In the genomic region with DNA sequence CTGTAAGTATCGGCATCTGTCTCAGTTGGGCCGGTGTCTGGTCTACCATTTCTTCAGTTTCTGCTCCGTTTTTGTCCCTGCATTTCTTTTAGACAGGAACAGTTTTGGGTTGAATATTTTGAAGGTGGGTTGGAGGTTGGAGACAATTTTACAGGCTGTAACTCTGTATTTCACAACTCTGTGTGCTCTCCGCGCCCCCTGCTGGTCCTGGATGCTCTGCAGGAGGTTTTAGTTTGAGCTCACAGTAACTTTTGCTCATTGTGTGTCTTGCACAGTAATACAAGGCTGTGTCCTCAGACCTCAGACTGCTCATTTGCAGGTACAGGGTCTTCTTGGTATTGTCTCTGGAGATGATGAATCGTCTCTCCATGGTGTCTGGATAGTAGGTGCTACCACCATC, we compare ENCODE assay signal across 9 mouse cellular contexts. TPM values are rescaled to one million over a fixed set of nuclear protein-coding genes. Genes with fewer than 3 reads are reported as not detected.
DNase-seq lines count a peak whose midpoint lies in the region; ATAC-seq and TF ChIP-seq lines count a peak whose summit lies in the region.
"Had no signal": no experiment of that assay in that cellular context is flagged by ENCODE, and none has a peak within 500 bp of the region (broad histone marks: within the 10 kb centered on the region; RNA-seq: fewer than 3 reads in every experiment).

No protein-coding gene starts in this region.

- 52% methylated on average over 6 of the region's 6 CpGs for WGBS in heart, adult 2 months
- WGBS in heart, embryonic 10.5 days = 48% methylated on average over 6 of the region's 6 CpGs
- WGBS in thymus, adult 2 months = 51% methylated on average over 6 of the region's 6 CpGs
- WGBS in stomach, postnatal 0 days = 49% methylated on average over 6 of the region's 6 CpGs

- H3K9me3 ChIP-seq in heart, embryonic 10.5 days = no peaks in the 10 kb centered on the region
- H3K9me3 ChIP-seq in stomach, postnatal 0 days (ENCODE audit: control insufficient read depth, low read length) = no peaks in the 10 kb centered on the region

- no peaks in the 10 kb centered on the region for H3K27me3 ChIP-seq in heart, adult 2 months (ENCODE audit: control insufficient read depth, insufficient read depth, low read length)
- H3K27me3 ChIP-seq in heart, embryonic 10.5 days (ENCODE audit: insufficient read depth, poor library complexity, severe bottlenecking) = no peaks in the 10 kb centered on the region
- H3K27me3 ChIP-seq in thymus, adult 2 months (ENCODE audit: control insufficient read depth, insufficient read depth, low read length) = no peaks in the 10 kb centered on the region
- H3K27me3 ChIP-seq in stomach, postnatal 0 days (ENCODE audit: control insufficient read depth, insufficient read depth, low read length) = no peaks in the 10 kb centered on the region

- TF ChIP-seq EP300 in heart, adult 2 months (IDR thresholded peaks at IDR 0.05; ENCODE audit: insufficient read depth, low read depth, low read length) = no peak
- TF ChIP-seq EP300 in stomach, postnatal 0 days (optimal IDR thresholded peaks at IDR 0.05) = no peak

- H3K4me3 ChIP-seq in heart, adult 2 months = no peak overlapping the region
- no peak overlapping the region for H3K4me3 ChIP-seq in heart, embryonic 10.5 days
- H3K4me3 ChIP-seq in thymus, adult 2 months (ENCODE audit: control insufficient read depth, insufficient read depth, low read length) = no peak overlapping the region
- H3K4me3 ChIP-seq in stomach, postnatal 0 days (ENCODE audit: low read depth, low read length) = no peak overlapping the region

- no peak overlapping the region for H3K9ac ChIP-seq in heart, adult 2 months (ENCODE audit: low read depth, low read length)
- H3K9ac ChIP-seq in stomach, postnatal 0 days (ENCODE audit: low read length) = no peak overlapping the region

- H3K4me1 ChIP-seq in heart, adult 2 months (ENCODE audit: control insufficient read depth, insufficient read depth, low read length) = no peaks in the 10 kb centered on the region
- no peaks in the 10 kb centered on the region for H3K4me1 ChIP-seq in heart, embryonic 10.5 days
- H3K4me1 ChIP-seq in thymus, adult 2 months (replicated peaks; ENCODE audit: control insufficient read depth, insufficient read depth, low read length) = no peaks in the 10 kb centered on the region
- no peaks in the 10 kb centered on the region for H3K4me1 ChIP-seq in stomach, postnatal 0 days (replicated peaks; ENCODE audit: control insufficient read depth, insufficient read depth)

- no peak for DNase-seq in heart, adult 2 months
- DNase-seq in heart, embryonic 10.5 days (ENCODE audit: low spot score) = no peak
- DNase-seq in thymus, adult 2 months = peak; percentile 52
- no peak for DNase-seq in thymus, adult 18-20 months
- DNase-seq in stomach, postnatal 0 days (ENCODE audit: low spot score) = peak; percentile 31
- DNase-seq in heart, postnatal 36 days = no peak

- intact Hi-C loops in heart, adult 2 months (cut with DNase I) = no loop called here
- intact Hi-C loops in heart, postnatal 36 days (cut with DNase I) = loop anchor here (5.0 to 10.0 kb wide), 2 partner anchors 93 to 356 kb away; partner anchors contain the start of gene Adam6b

- TF ChIP-seq POLR2A in heart, adult 2 months (IDR thresholded peaks at IDR 0.05; ENCODE audit: insufficient read depth, low read depth, low read length) = no peak
- no peak for TF ChIP-seq POLR2A in thymus, adult 2 months (IDR thresholded peaks at IDR 0.05; ENCODE audit: control insufficient read depth, extremely low read depth, insufficient read depth, low read length, poor library complexity)

- no peak overlapping the region for H3K4me2 ChIP-seq in stomach, postnatal 0 days (replicated peaks; ENCODE audit: low read depth)

- TF ChIP-seq CTCF in heart, adult 2 months (IDR thresholded peaks at IDR 0.05) = peak; percentile 40
- no peak for TF ChIP-seq CTCF in thymus, adult 2 months (IDR thresholded peaks at IDR 0.05; ENCODE audit: borderline replicate concordance, control insufficient read depth, extremely low read depth, insufficient read depth, low read length, poor library complexity)
- peak; percentile 66 for TF ChIP-seq CTCF in stomach, postnatal 0 days (IDR thresholded peaks at IDR 0.05; ENCODE audit: low read depth)

- no peaks in the 10 kb centered on the region for H3K36me3 ChIP-seq in heart, adult 2 months (ENCODE audit: control insufficient read depth, insufficient read depth, low read length)
- no peaks in the 10 kb centered on the region for H3K36me3 ChIP-seq in heart, embryonic 10.5 days
- no peaks in the 10 kb centered on the region for H3K36me3 ChIP-seq in thymus, adult 2 months (ENCODE audit: control insufficient read depth, insufficient read depth, low read length)
- H3K36me3 ChIP-seq in stomach, postnatal 0 days (ENCODE audit: control insufficient read depth, insufficient read depth, low read length) = no peaks in the 10 kb centered on the region

- ATAC-seq in granulocyte monocyte progenitor cell, adult 5-6 weeks (replicated peaks; ENCODE audit: poor library complexity, severe bottlenecking) = peak; percentile 59
- ATAC-seq in stomach, postnatal 0 days (ENCODE audit: low FRiP score, low TSS enrichment) = no peak
- no peak; the same call in 1 of the 2 replicates for ATAC-seq in megakaryocyte, adult 5-6 weeks (ENCODE audit: poor library complexity, severe bottlenecking)

- H3K79me2 ChIP-seq in heart, adult 2 months (replicated peaks; ENCODE audit: control insufficient read depth, insufficient read depth, low read length) = no peaks in the 10 kb centered on the region

- no peak overlapping the region for H3K27ac ChIP-seq in heart, adult 2 months
- H3K27ac ChIP-seq in heart, embryonic 10.5 days = no peak overlapping the region
- no peak overlapping the region for H3K27ac ChIP-seq in thymus, adult 2 months (ENCODE audit: control insufficient read depth, insufficient read depth, low read length)
- H3K27ac ChIP-seq in stomach, postnatal 0 days (replicated peaks) = no peak overlapping the region

RNA-seq across cellular contexts. Expression of gene Adam6a, which starts 34.5 kb away (rescaled TPM):
- not detected for total RNA-seq in heart, adult 2 months (2021)
- not detected in 2 replicates for polyA plus RNA-seq in heart, adult 2 months (2012; rRNA removed)
- polyA plus RNA-seq in heart, embryonic 10.5 days (2016; fragmentation: Nextera tagmentation; extraction: Ambion mirVana) = not detected in 2 replicates
- polyA plus RNA-seq in thymus, adult 2 months (2012; rRNA removed) = not detected in 2 replicates
- total RNA-seq in granulocyte monocyte progenitor cell, adult 5-6 weeks (2014; fragmentation: Nextera tagmentation) = not detected in 2 replicates
- total RNA-seq in granulocyte monocyte progenitor cell, adult 5-6 weeks (2017) = not detected in 2 replicates
- not detected in 2 replicates for polyA plus RNA-seq in stomach, postnatal 0 days (2015; fragmentation: Nextera tagmentation; extraction: Ambion mirVana)
- total RNA-seq in heart, postnatal 36 days (2021) = not detected
- not detected in 2 replicates for total RNA-seq in megakaryocyte, adult 5-6 weeks (2015)
- total RNA-seq in megakaryocyte, adult 5-6 weeks (2017) = not detected in 2 replicates
- polyA plus RNA-seq: heart, postnatal 0 days had no signal

Comparison
In these comparisons a context has a peak if more than half of its experiments do, and no peak if none do; other contexts are left out.
1. DNase-seq: peak in thymus, adult 2 months (single experiment) and stomach, postnatal 0 days (single experiment); none in heart, adult 2 months (0 of 2), heart, embryonic 10.5 days (single experiment), thymus, adult 18-20 months (0 of 2) and heart, postnatal 36 days (0 of 2).